Mouse (Mus musculus) CD4-positive helper T cell, adult 2 months (primary cell): ENCODE data around the gene Tlnrd1.

Experiments
- DNase-seq: peaks from one replicate; pipeline ENCODE4 v3.0.0-alpha.2; 2012; ENCODE audit warnings: low read depth, missing footprints, low spot score

Tlnrd1 gene

GRCm38 (mm10) chr7:83844807-83845206, 39.3 kb downstream of the Tlnrd1 start:
- no peak for DNase-seq

- DNase-seq: no peak
Measured at GRCm38 (mm10) chr7:83842486-83843259, 41.4 kb downstream of the Tlnrd1 start.

GRCm38 (mm10) chr7:83840076-83840475, 44.0 kb downstream of the Tlnrd1 start:
- DNase-seq: no peak

GRCm38 (mm10) chr7:83838525-83839224, 45.4 kb downstream of the Tlnrd1 start:
- DNase-seq: no peak
